Mouse (Mus musculus) myocyte (in vitro differentiated cells): ENCODE measurements at regions not wholly inside any gene's neighbourhood (a gene's known extent, or its start where the extent isn't known, plus 50 kb on each side); places are given as distances from the start of the nearest gene placed in this dataset.

ENCODE experiments used
- CEBPB ChIP-seq: IDR thresholded peaks from 2 replicates; pipeline ENCODE4 v1.6.1; 2011; ENCODE audit warnings: mild to moderate bottlenecking, moderate library complexity; ENCODE audit not compliant: poor library complexity, insufficient read depth, severe bottlenecking
- E2F4 ChIP-seq: IDR thresholded peaks from one replicate; pipeline ENCODE4 v1.6.1; 2011; ENCODE audit warnings: mild to moderate bottlenecking, control low read depth, moderate library complexity; ENCODE audit not compliant: insufficient read depth
- MAX ChIP-seq: IDR thresholded peaks from one replicate; pipeline ENCODE4 v1.6.1; 2011; ENCODE audit warnings: low read depth, mild to moderate bottlenecking, control low read depth
- MYOD1 ChIP-seq, 3 experiments: IDR thresholded peaks; one replicate each; pipeline ENCODE4 v1.6.1; 2011; ENCODE audit warnings: control low read depth in 2 of 3, low read depth in 2 of 3, mild to moderate bottlenecking in 2 of 3, moderate library complexity in 1 of 3; ENCODE audit not compliant: insufficient read length in 2 of 3, control insufficient read depth in 1 of 3
- MYOG ChIP-seq, 3 experiments: IDR thresholded peaks; one replicate each; pipeline ENCODE4 v1.6.1; 2011; ENCODE audit warnings: control low read depth in 2 of 3, low read depth in 2 of 3, mild to moderate bottlenecking in 2 of 3; ENCODE audit not compliant: insufficient read length in 2 of 3, control insufficient read depth in 1 of 3, insufficient read depth in 1 of 3
- POLR2A ChIP-seq: IDR thresholded peaks from one replicate; pipeline ENCODE4 v1.6.1; 2011; ENCODE audit warnings: low read depth, mild to moderate bottlenecking, control low read depth, moderate library complexity; ENCODE audit not compliant: insufficient read length
- REST ChIP-seq: IDR thresholded peaks from one replicate; pipeline ENCODE4 v1.6.1; 2011; ENCODE audit warnings: mild to moderate bottlenecking, control low read depth, moderate library complexity; ENCODE audit not compliant: insufficient read depth, insufficient read length
- SRF ChIP-seq: IDR thresholded peaks from one replicate; pipeline ENCODE4 v1.6.1; 2011; ENCODE audit warnings: low read depth; ENCODE audit not compliant: control insufficient read depth, insufficient read length
- TCF12 ChIP-seq: IDR thresholded peaks from one replicate; pipeline ENCODE4 v1.6.1; 2011; ENCODE audit warnings: mild to moderate bottlenecking, control low read depth; ENCODE audit not compliant: poor library complexity, insufficient read depth, severe bottlenecking
- TCF3 ChIP-seq: IDR thresholded peaks from one replicate; pipeline ENCODE4 v1.6.1; 2011; ENCODE audit warnings: low read depth, control low read depth; ENCODE audit not compliant: insufficient read length
- USF1 ChIP-seq: IDR thresholded peaks from one replicate; pipeline ENCODE4 v1.6.1; 2011; ENCODE audit warnings: low read depth, mild to moderate bottlenecking, control low read depth, moderate library complexity

GRCm38 (mm10) chr3:140840197-140840596 lies 372.0 kb downstream of the Pdha2 start:
- TF ChIP-seq MAX (no peak), POLR2A (no peak), TCF3 (no peak), TCF12 (no peak), USF1 (no peak), E2F4 (no peak), MYOG (IDR thresholded peaks at IDR 0.05; ENCODE audit: control insufficient read depth in 1 of 3, insufficient read depth in 1 of 3, insufficient read length in 2 of 3, low read depth in 2 of 3) (no peak), REST (no peak), CEBPB (no peak), MYOD1 (IDR thresholded peaks at IDR 0.05; ENCODE audit: control insufficient read depth in 1 of 3, insufficient read length in 2 of 3, low read depth in 2 of 3) (no peak), SRF (no peak)
